14 mouse cellular contexts compared by ENCODE assay signal in genomic region chr19:32826616-32827015, GRCm38 (mm10).
"Had no signal": no experiment of that assay in that cellular context is flagged by ENCODE, and none has a peak within 500 bp of the region (broad histone marks: within the 10 kb centered on the region; RNA-seq: fewer than 3 reads in every experiment).

No protein-coding gene starts in this region.

- H3K27me3 ChIP-seq: liver, embryonic 13.5 days; neural tube, embryonic 12.5 days; neural tube, embryonic 15.5 days had no signal

- H3K4me3 ChIP-seq: liver, embryonic 13.5 days; neural tube, embryonic 12.5 days; neural tube, embryonic 15.5 days had no signal

- H3K36me3 ChIP-seq: liver, embryonic 13.5 days; neural tube, embryonic 12.5 days; neural tube, embryonic 15.5 days had no signal

- H3K27ac ChIP-seq: liver, embryonic 13.5 days; neural tube, embryonic 12.5 days; neural tube, embryonic 15.5 days had no signal

- DNase-seq: kidney, adult 11 months; kidney, adult 9 months; kidney, postnatal 10 days; kidney, postnatal 36 days; liver, embryonic 13.5 days; lung, adult 2 months; lung, postnatal 14 days; lung, postnatal 4 days; midbrain, embryonic 14.5 days; right cerebral cortex, adult 18-20 months; right cerebral cortex, postnatal 14 days; spleen, adult 18-20 months had no signal

- H3K4me1 ChIP-seq: liver, embryonic 13.5 days; neural tube, embryonic 12.5 days; neural tube, embryonic 15.5 days had no signal
